Mouse (Mus musculus): ENCODE results near the gene Scgb1a1.

GRCm38 (mm10) chr19:9052803-9053431 lies 34.8 kb downstream of the Scgb1a1 start:
- TF ChIP-seq CTCF (IDR thresholded peaks at IDR 0.05; ENCODE audit: low read depth): no peak
- TF ChIP-seq EP300 (optimal IDR thresholded peaks at IDR 0.05): peak; percentile 89
